Mouse (Mus musculus) cerebellum, postnatal 36 days (tissue): ENCODE results near the gene Jmjd7.
A peak's percentile ranks its signal among the peaks of the same experiment; 100 is the strongest.

Experiments
- DNase-seq, 2 experiments: peaks; one replicate each; pipeline ENCODE4 v3.0.0; 2021 to 2022; ENCODE audit warnings: mixed read lengths in 2 of 2

Jmjd7 gene

GRCm38 (mm10) chr2:120012924-120013323, 14.4 kb upstream of the Jmjd7 start:
- DNase-seq = no peak

DNA sequence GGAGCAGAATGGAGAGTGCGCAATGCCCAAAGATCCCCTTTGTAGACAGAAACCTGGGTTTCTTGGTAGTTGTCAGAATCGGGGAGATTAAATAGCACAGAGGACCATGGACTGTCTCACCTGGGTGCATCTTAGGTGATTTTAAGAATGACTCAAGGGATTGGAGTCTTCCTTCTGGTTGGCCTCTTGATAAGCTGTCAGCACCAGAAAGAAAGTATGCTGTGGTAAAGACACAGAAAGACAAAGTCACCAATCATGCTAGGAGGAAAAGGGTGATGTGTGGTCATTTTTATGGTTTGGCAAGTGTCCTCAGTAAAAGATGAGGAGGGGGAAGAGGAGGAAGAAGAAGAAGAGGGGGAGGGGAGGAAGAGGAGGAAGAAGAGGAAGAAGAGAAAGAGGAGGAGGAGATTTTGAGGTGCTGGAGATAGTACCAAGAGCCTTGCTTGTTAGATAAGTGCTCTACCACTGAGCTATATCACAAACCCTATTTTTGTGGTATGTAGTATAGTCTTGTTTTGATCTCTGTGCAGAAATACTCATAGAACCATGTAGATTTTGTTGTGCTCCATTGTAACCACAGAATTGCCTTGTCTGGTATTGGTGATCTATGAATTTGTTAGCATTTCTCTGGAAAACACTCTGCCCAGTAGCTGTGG, 13.3 kb upstream of the Jmjd7 start:
- DNase-seq = no peak

DNA sequence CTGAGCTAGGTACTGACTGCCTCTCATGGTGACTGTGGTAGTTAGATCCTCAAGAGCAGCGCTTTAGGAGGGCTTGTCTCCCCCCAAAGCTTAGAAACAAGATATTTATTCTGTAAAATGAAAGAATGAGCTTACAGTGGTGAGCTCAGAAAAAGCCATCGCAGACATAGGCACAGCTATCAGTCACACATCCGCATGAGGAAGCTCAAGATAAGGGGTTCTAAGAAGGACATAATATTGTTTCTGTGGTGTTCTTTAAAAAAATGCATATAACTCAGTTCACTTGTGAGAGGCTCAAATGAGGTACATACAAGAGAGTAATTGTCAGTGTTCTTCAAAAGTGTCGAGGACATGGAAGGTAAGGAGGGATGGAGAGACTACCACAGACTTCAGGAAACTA, 11.4 kb upstream of the Jmjd7 start:
- DNase-seq = no peak

- no peak for DNase-seq
Observed at GRCm38 (mm10) chr2:120017599-120017998, 9.7 kb upstream of the Jmjd7 start.

DNA sequence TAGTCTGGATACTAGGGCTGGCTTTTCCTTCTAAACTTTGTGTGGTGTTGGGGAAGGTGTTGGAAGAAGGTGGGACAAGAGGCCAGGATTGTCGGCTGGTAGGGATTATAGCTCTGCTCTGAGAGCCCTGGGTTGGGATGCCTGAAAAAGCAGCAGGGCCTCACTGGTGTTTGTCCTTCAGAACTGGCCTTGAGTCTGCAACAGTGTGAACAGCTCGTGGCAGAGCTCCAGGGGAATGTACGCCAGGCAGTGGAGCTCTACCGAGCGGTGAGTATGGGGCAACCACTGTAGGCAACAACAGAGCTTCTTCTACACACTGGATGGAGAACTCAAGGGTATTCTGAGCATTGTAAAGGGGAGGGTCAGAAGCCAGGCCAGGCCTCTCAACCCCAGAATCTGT, 2.9 kb upstream of the Jmjd7 start:
- no peak for DNase-seq

GRCm38 (mm10) chr2:120027950-120028331, 658 bp downstream of the Jmjd7 start:
- DNase-seq = no peak

DNA sequence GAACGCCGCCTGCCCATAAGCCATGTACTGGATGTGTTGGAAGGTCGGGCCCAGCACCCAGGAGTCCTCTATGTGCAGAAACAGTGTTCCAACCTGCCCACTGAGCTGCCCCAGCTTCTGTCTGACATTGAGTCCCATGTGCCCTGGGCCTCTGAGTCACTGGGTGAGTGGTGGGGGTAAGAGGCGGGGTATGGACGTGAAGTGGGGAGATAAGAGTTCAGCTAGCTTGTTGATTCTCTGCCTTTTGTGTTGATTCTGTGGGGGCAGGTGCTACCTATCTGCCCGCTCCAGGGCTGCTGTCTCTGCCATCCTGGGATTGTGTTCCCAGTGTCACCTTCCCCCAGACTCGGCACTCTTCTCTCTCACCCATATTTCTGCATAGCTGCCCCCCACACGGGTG, 3.1 kb downstream of the Jmjd7 start:
- no peak for DNase-seq

GRCm38 (mm10) chr2:120032726-120033467, 5.6 kb downstream of the Jmjd7 start, which contains the start of gene Pla2g4b:
TSS of gene Pla2g4b (plus strand) at chr2:120033417.
- DNase-seq = no peak

- DNase-seq = peak; percentile 66
Observed at GRCm38 (mm10) chr2:120033726-120034125, 6.4 kb downstream of the Jmjd7 start.

DNA sequence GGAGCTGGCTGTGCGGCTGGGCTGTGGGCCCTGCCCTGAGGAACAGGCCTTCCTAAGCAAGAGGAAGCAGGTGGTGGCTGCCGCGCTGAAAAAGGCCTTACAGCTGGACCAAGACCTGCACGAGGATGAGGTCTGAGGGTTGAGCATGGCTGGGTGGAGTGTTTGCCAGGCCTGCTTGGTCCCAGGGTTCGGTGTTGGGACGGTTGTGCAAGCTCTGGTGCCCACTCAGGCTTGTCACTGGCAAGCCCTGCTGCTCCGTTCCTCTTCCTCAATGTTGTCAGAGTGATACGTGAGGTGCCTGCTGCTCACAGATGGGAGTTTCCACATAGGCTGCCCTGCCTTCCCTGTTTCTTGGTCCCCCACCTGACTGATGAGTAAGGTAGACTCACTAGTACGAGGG, 10.5 kb downstream of the Jmjd7 start:
- DNase-seq = no peak

GRCm38 (mm10) chr2:120040991-120041390, 13.7 kb downstream of the Jmjd7 start:
- DNase-seq = peak in 1 of 2 experiments; percentile 28

DNA sequence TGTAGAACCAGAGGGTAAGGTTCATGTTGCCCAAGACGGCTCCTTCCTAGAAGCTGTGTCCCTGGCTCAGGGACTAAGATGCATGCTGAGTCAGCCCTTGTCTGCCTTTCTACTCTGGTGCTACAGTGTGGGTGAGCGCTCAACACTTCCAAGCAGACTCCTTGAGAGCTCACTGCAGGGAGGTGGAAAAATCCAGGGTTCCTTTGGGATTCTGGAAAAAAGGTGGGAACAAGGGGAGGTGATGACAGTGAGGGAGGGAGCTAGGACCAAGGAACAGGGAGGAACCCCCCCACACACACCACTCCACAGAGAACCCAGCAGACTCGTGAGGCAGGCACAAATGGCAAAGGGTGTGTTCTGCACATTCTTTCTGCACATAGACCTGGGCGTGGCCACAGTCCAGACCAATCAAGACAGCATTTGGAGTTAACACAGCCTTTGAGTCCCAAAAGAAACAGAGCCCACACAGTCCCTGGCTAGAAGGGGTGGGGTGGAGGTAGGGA, 16.9 kb downstream of the Jmjd7 start:
- no peak for DNase-seq

DNA sequence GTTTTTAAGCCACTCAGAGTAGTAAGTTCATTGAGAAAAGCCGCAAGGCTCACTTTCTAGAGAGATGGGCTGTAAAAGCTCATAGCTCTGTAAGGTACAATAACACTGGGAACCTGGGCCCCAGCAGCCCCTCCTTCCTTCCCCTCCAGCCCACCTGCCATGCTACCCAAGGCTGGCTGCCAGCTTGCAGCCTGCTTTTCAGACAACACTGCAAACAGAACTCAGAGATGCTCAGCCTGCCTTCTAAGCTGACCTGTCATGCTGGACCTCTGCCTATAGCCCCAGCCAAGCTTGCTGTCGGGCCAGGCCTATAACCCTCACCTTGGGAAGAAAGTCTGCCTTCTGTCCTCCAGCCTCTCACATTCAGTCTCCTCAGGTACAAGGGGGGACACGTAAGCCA, 17.4 kb downstream of the Jmjd7 start:
- DNase-seq = no peak

DNA sequence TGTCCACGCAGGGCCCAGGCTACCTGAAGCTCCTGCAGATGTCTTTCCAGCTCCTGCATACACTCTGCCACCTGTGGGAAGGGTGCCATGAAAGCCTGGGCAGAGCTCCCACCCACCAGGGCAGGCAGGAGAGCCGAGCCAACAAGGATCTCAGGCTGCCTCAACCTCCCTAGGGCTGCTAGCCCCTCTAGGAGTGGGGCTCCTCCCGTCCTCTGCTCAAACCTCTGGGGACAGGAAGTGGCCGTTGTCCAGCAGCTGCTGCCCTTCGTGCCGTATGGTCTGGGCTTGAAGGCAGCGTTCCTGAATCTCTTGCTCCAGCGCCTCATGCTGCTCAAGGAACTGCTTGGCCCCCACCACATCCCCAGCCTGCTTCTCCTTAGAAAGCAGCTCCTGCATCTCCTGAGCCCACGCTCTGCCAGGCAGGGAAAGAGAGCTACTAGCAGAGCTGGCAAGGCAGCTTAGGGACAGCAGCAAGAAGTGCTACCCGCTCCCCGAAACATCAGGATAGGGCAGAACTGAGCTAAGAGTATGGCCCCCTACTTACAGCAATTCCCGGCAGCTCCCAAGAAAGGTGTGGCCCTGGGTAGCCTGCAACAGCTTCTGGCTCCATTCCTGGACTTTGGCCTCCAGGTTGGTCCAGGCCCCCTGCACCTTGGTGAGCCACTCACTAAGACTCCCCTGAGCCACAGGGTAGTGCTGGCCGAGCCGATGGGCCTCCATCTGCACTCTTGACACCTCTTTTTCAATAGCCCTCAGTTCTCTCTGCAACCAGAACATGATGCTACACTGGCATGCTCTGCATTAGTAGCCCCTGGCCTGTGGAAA, 19.4 kb downstream of the Jmjd7 start:
- DNase-seq = no peak

DNA sequence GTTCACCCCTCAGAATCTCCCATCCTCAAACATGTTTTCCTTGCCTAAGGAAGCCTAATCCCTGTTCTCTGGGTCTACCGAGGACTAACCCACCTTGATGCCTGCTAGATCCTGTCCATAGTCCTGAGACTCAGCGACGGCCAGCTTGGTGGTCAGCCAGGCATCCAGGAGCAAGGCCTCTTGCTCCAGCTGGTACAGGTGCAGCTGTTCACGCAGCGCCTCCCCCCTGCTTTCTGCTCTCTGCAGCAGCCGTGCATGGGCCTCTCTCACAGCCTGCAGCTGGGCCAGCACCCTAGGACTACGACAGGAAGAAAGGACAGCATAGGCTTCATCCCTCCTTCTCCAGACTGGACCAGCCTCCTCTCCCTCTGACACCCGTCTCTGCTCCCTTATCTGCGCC, 20.9 kb downstream of the Jmjd7 start:
- DNase-seq = no peak

DNA sequence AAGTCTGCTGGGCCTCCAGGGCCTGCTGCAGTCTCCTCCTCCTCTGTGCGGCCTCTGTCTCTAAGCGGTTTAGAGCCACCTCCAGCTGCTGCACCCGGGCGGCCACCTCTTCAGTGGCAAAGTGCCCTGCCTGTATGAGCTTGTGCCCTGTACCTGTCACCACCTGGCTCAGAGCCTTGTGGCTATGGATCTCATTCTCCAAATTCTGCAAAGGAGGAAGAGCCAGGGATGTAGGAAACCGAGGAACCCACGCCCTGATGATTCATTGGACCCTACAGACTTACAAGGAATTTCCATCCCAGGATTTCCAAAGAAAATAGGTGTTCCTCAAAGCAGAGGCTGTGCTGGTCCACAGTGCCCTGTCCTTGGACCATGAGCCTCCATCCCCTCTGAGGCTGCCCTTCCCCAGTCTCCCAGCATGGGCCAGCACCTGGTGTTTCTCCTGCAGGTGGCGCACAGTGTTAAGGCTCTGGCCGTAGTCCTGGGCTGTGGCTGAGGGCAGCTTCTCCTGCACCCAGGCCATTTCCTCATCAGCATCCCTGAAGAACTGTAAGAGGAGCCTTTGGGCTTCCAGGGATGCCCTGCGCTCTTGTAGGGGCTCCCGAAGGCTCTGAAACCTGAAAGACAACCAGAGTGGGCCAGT, 22.5 kb downstream of the Jmjd7 start:
- peak in 1 of 2 experiments; percentile 42 for DNase-seq

GRCm38 (mm10) chr2:120051405-120051804, 24.1 kb downstream of the Jmjd7 start:
- no peak for DNase-seq

- DNase-seq = no peak
Observed at GRCm38 (mm10) chr2:120054771-120055552, 27.7 kb downstream of the Jmjd7 start.

- no peak for DNase-seq
Observed at GRCm38 (mm10) chr2:120055923-120056322, 28.6 kb downstream of the Jmjd7 start.

GRCm38 (mm10) chr2:120058818-120059217, 31.5 kb downstream of the Jmjd7 start:
- no peak for DNase-seq

DNA sequence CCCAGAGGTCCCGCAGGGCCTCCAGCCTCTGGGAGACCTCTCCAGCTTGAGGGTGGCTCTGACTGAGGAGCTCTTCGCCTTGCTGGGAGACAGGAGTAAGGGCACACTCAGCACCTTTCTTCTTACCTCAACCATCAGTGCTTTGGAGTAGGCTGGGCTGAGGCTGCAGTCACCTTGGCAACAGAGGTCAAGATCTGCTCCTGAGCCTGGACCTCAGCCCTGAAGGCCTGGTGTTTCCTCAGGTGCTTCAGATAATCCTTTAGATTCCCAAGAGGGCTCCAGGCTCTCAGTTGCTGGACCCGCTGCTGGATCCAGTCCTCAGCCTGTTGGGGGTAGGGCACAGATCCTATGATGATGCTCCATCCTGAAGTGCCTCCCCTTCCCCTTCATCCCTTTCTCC, 32.2 kb downstream of the Jmjd7 start:
- DNase-seq = no peak

- DNase-seq = no peak
Observed at GRCm38 (mm10) chr2:120060190-120060589, 32.9 kb downstream of the Jmjd7 start.
